Mouse (Mus musculus) megakaryocyte, embryonic 14.5 days (primary cell): Measurements from ENCODE around the gene Pih1d1.

Source experiments
- FLI1 ChIP-seq: IDR thresholded peaks from 2 replicates; pipeline ENCODE4 v1.6.1; 2012; ENCODE audit warnings: low read length, inconsistent platforms, mixed read lengths
- GATA1 ChIP-seq: IDR thresholded peaks from 3 replicates; pipeline ENCODE4 v1.6.1; 2012; ENCODE audit warnings: mixed read lengths, low read length, inconsistent platforms, borderline replicate concordance

GRCm38 (mm10) chr7:45129318-45129717, 24.8 kb upstream of the Pih1d1 start:
- TF ChIP-seq GATA1 (no peak), FLI1 (no peak)
